ENCODE assay signal across 17 mouse cellular contexts in genomic region chr19:6037695-6038094, GRCm38 (mm10).
"Had no signal": no experiment of that assay in that cellular context is flagged by ENCODE, and none has a peak within 500 bp of the region (broad histone marks: within the 10 kb centered on the region; RNA-seq: fewer than 3 reads in every experiment).

No protein-coding gene starts in this region.

- H3K27ac ChIP-seq: neural tube, embryonic 12.5 days; neural tube, embryonic 13.5 days; neural tube, embryonic 15.5 days; stomach, embryonic 15.5 days; stomach, postnatal 0 days had no signal

- H3K9me3 ChIP-seq: neural tube, embryonic 12.5 days; neural tube, embryonic 13.5 days; neural tube, embryonic 15.5 days; stomach, embryonic 15.5 days had no signal

- H3K27me3 ChIP-seq: neural tube, embryonic 12.5 days; neural tube, embryonic 13.5 days; neural tube, embryonic 15.5 days; stomach, embryonic 15.5 days had no signal

- H3K4me1 ChIP-seq: neural tube, embryonic 12.5 days; neural tube, embryonic 15.5 days; stomach, embryonic 15.5 days had no signal

- H3K4me3 ChIP-seq: neural tube, embryonic 12.5 days; neural tube, embryonic 13.5 days; neural tube, embryonic 15.5 days; stomach, embryonic 15.5 days had no signal

- H3K4me2 ChIP-seq: neural tube, embryonic 12.5 days; neural tube, embryonic 13.5 days; neural tube, embryonic 15.5 days; stomach, embryonic 15.5 days had no signal

- DNase-seq: retina, postnatal 1 day; right cerebral cortex, adult 18-20 months; right cerebral cortex, postnatal 14 days; right cerebral cortex, postnatal 25 days; right cerebral cortex, postnatal 4 days; spleen, adult 18-20 months; thymus, adult 18-20 months; thymus, adult 2 months; thymus, postnatal 14 days; thymus, postnatal 25 days; thymus, postnatal 36 days; thymus, postnatal 4 days had no signal

- H3K9ac ChIP-seq: neural tube, embryonic 12.5 days; neural tube, embryonic 13.5 days; neural tube, embryonic 15.5 days; stomach, embryonic 15.5 days had no signal

- H3K36me3 ChIP-seq: neural tube, embryonic 12.5 days; neural tube, embryonic 13.5 days; neural tube, embryonic 15.5 days; stomach, embryonic 15.5 days had no signal
